Mouse (Mus musculus): ENCODE data around the gene Ddx39.

GRCm38 (mm10) chr8:83707554-83707953 lies 7.4 kb upstream of the Ddx39 start:
- TF ChIP-seq CTCF (IDR thresholded peaks at IDR 0.05; ENCODE audit: insufficient read depth, low read depth, low read length) (no peak), POLR2A (IDR thresholded peaks at IDR 0.05; ENCODE audit: insufficient read depth, low read depth, low read length) (no peak)

Data from olfactory bulb, adult 2 months (tissue).